Mouse (Mus musculus) c-Kit-negative CD71-positive TER-119-positive erythroid progenitor cells, embryonic 14.5 days (primary cell): ENCODE measurements around the gene Gm32717.
"Not testable (repeated sequence)": the region's sequence is repeated elsewhere in the genome, so short reads cannot be mapped to it uniquely, and the experiment has no call there.

Experiments
- DNase-seq: peaks from one replicate; pipeline ENCODE4 v3.0.0-alpha.2; 2013; ENCODE audit warnings: low read depth, low spot score

The Gm32717 gene

GRCm38 (mm10) chr10:118240680-118241079 lies at the start of gene Gm32717:
Gm32717 (minus strand) TSS chr10:118240780.
- DNase-seq: not testable (repeated sequence)

GRCm38 (mm10) chr10:118283016-118283415 lies 42.4 kb upstream of the Gm32717 start:
- not testable (repeated sequence) for DNase-seq

- not testable (repeated sequence) for DNase-seq
Measured at GRCm38 (mm10) chr10:118282565-118282964, 42.0 kb upstream of the Gm32717 start.

- DNase-seq: not testable (repeated sequence)
Measured at GRCm38 (mm10) chr10:118278069-118278468, 37.5 kb upstream of the Gm32717 start.

- DNase-seq: not testable (repeated sequence)
Measured at GRCm38 (mm10) chr10:118271416-118271815, 30.8 kb upstream of the Gm32717 start.

- not testable (repeated sequence) for DNase-seq
Measured at GRCm38 (mm10) chr10:118268812-118269211, 28.2 kb upstream of the Gm32717 start.

GRCm38 (mm10) chr10:118258388-118258787 lies 17.8 kb upstream of the Gm32717 start, which contains the start of gene Gm32802:
Gm32802 (plus strand) TSS chr10:118258688.
- not testable (repeated sequence) for DNase-seq

GRCm38 (mm10) chr10:118250852-118251295 lies 10.3 kb upstream of the Gm32717 start:
- no peak for DNase-seq

- DNase-seq: not testable (repeated sequence)
Measured at GRCm38 (mm10) chr10:118249006-118249595, 8.5 kb upstream of the Gm32717 start.

- DNase-seq: not testable (repeated sequence)
Measured at GRCm38 (mm10) chr10:118232607-118233006, 8.0 kb downstream of the Gm32717 start.

GRCm38 (mm10) chr10:118227629-118228028 lies 13.0 kb downstream of the Gm32717 start:
- not testable (repeated sequence) for DNase-seq

- not testable (repeated sequence) for DNase-seq
Measured at GRCm38 (mm10) chr10:118215719-118216393, 24.7 kb downstream of the Gm32717 start.

GRCm38 (mm10) chr10:118204642-118205041 lies 35.9 kb downstream of the Gm32717 start, which contains the start of gene Il22:
Il22 (plus strand) TSS chr10:118204942.
- no peak for DNase-seq

GRCm38 (mm10) chr10:118195150-118195549 lies 45.4 kb downstream of the Gm32717 start:
- not testable (repeated sequence) for DNase-seq
